Mouse (Mus musculus) brain, embryonic 14.5 days (tissue): Measurements from ENCODE around the gene Rab8a.

Experiments
- CTCF ChIP-seq: fragments of 200-500 bp; IDR thresholded peaks from 2 replicates; pipeline ENCODE4 v1.5.1; 2012; ENCODE audit warnings: inconsistent platforms, mild to moderate bottlenecking, moderate library complexity, borderline replicate concordance; ENCODE audit not compliant: insufficient read depth, insufficient read length; ENCODE audit errors: extremely low read depth
- POLR2A ChIP-seq: fragments of 200-500 bp; IDR thresholded peaks from 2 replicates; pipeline ENCODE4 v1.6.1; 2012; ENCODE audit warnings: mild to moderate bottlenecking, inconsistent platforms, borderline replicate concordance; ENCODE audit not compliant: poor library complexity, insufficient read depth, insufficient read length, severe bottlenecking; ENCODE audit errors: extremely low read depth

DNA sequence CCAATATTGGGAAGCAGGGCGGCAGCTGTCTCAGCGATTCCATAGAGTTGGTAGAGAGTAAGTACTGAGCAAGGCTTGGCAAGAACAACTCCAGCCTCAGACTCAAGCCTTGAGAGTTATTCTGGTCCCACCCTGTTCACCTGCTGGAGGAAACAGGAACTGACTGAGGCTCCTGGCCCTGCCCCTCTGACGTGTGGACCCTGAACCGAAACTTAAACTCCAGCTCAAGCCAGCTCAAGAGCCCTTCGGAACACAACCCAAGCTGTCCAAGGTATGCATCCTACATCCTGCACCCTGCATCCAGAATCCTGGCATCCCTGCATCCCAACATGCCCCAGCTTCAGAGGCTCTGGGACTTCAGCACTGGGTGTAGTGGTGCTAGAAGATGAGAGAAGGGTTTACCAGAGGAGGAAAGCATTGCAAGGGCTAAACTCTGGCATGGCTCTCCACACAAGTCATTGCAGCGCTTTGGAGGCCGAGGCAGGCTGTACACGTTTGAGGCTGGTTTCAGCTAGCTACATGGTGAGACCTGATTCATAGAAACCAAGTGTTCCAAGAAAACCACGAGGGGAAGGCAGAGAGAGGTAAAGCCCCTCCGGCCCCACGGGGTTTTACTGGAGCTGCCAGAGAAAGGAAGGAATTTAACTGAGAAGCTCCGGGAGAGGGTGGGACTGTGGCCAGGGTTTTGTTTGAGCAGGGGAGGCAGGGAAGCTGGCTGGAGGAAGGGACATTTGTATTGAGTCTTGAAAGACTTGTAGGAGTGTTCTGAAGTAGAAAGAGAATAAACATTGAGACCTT is 28.6 kb downstream of the Rab8a start, which contains the start of gene Hsh2d:
- TF ChIP-seq CTCF (no peak), POLR2A (no peak)
